Mouse (Mus musculus): ENCODE measurements around the gene Cbr3. TPM values are rescaled to one million over a fixed set of nuclear protein-coding genes. Genes with fewer than 3 reads are reported as not detected.

The Cbr3 gene
- polyA plus RNA-seq, 1 experiment: not detected

DNA sequence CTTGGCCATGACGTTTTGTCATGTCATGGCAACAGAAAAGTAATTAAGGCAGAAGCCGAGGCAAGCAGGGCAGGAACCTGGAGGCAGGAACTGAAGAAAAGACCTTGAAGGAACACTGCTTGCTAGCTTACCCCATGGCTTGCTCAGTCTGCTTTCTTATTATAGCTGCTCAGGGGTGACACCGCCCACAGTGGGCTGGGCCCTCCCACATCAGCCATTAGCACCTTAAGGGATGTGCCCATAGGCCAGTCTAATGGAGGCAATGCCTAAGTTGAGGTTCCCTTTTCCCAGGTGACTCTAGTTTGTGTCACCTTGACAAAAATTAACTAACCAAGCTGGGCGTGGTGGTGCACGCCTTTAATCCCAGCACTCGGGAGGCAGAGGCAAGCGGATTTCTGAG, 24.1 kb downstream of the Cbr3 start:
- no peak overlapping the region for H3K4me3 ChIP-seq (replicated peaks)
- no peaks in the 10 kb centered on the region for H3K27me3 ChIP-seq (ENCODE audit: control insufficient read depth)
- TF ChIP-seq TAL1 (IDR thresholded peaks at IDR 0.05; ENCODE audit: low read length) (no peak), GATA1 (IDR thresholded peaks at IDR 0.05; ENCODE audit: low read length) (no peak)
- no peaks in the 10 kb centered on the region for H3K36me3 ChIP-seq (ENCODE audit: control insufficient read depth)
- no peaks in the 10 kb centered on the region for H3K9me3 ChIP-seq (ENCODE audit: control insufficient read depth, low read length)
- H3K4me1 ChIP-seq (ENCODE audit: control insufficient read depth): peaks cover 16% of the 10 kb centered on the region

GRCm38 (mm10) chr16:93709217-93709616, 26.2 kb downstream of the Cbr3 start:
- Histone ChIP-seq H3K4me1 (ENCODE audit: control insufficient read depth) (peaks cover 37% of the 10 kb centered on the region), H3K27me3 (ENCODE audit: control insufficient read depth) (no peaks in the 10 kb centered on the region), H3K9me3 (ENCODE audit: control insufficient read depth, low read length) (no peaks in the 10 kb centered on the region), H3K36me3 (ENCODE audit: control insufficient read depth) (no peaks in the 10 kb centered on the region), H3K4me3 (replicated peaks) (no peak overlapping the region)
- TF ChIP-seq TAL1 (IDR thresholded peaks at IDR 0.05; ENCODE audit: low read length): no peak
- TF ChIP-seq GATA1 (IDR thresholded peaks at IDR 0.05; ENCODE audit: low read length): no peak

DNA sequence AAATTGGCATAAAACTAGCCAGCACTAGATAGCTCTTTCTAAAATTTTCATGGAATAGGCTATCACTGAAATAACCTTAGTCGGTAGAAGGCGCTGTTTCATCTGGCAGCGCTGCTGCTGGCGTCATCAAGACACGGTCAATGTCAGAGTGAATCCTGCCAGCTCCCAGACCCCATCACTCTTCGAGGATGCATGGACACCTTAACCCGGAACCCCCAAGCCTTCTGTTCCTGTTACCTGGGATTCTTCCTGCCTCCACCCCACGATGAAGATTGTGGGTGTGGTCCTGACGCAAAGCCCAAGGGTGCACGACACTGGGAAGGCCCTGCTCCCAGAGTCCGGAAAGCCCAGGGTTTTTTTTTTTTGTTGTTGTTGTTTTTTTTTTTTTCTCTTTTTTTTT, 27.9 kb downstream of the Cbr3 start:
- peaks cover 53% of the 10 kb centered on the region for H3K4me1 ChIP-seq (ENCODE audit: control insufficient read depth)
- H3K9me3 ChIP-seq (ENCODE audit: control insufficient read depth, low read length): no peaks in the 10 kb centered on the region
- peaks cover 8% of the 10 kb centered on the region for H3K36me3 ChIP-seq (ENCODE audit: control insufficient read depth)
- TF ChIP-seq TAL1 (IDR thresholded peaks at IDR 0.05; ENCODE audit: low read length) (no peak), GATA1 (IDR thresholded peaks at IDR 0.05; ENCODE audit: low read length) (no peak)
- H3K27me3 ChIP-seq (ENCODE audit: control insufficient read depth): no peaks in the 10 kb centered on the region
- H3K4me3 ChIP-seq (replicated peaks): peak overlapping the region; percentile 89

GRCm38 (mm10) chr16:93711411-93712188, 28.6 kb downstream of the Cbr3 start, which contains the start of gene Dop1b:
Gene Dop1b (plus strand): TSS chr16:93711904.
- Histone ChIP-seq H3K36me3 (ENCODE audit: control insufficient read depth) (peaks cover 15% of the 10 kb centered on the region), H3K4me3 (replicated peaks) (peak within 1 kb of the TSS; percentile 89), H3K9me3 (ENCODE audit: control insufficient read depth, low read length) (no peaks in the 10 kb centered on the region), H3K27me3 (ENCODE audit: control insufficient read depth) (no peaks in the 10 kb centered on the region), H3K4me1 (ENCODE audit: control insufficient read depth) (peaks cover 60% of the 10 kb centered on the region)
- TF ChIP-seq GATA1 (IDR thresholded peaks at IDR 0.05; ENCODE audit: low read length) (no peak), TAL1 (IDR thresholded peaks at IDR 0.05; ENCODE audit: low read length) (no peak)

- Histone ChIP-seq H3K4me1 (ENCODE audit: control insufficient read depth) (peaks cover 63% of the 10 kb centered on the region), H3K9me3 (ENCODE audit: control insufficient read depth, low read length) (no peaks in the 10 kb centered on the region), H3K27me3 (ENCODE audit: control insufficient read depth) (no peaks in the 10 kb centered on the region), H3K36me3 (ENCODE audit: control insufficient read depth) (peaks cover 21% of the 10 kb centered on the region), H3K4me3 (replicated peaks) (peak overlapping the region; percentile 89)
- TF ChIP-seq GATA1 (IDR thresholded peaks at IDR 0.05; ENCODE audit: low read length): no peak
- TF ChIP-seq TAL1 (IDR thresholded peaks at IDR 0.05; ENCODE audit: low read length): no peak
Measured at GRCm38 (mm10) chr16:93712189-93712885, 29.3 kb downstream of the Cbr3 start.

DNA sequence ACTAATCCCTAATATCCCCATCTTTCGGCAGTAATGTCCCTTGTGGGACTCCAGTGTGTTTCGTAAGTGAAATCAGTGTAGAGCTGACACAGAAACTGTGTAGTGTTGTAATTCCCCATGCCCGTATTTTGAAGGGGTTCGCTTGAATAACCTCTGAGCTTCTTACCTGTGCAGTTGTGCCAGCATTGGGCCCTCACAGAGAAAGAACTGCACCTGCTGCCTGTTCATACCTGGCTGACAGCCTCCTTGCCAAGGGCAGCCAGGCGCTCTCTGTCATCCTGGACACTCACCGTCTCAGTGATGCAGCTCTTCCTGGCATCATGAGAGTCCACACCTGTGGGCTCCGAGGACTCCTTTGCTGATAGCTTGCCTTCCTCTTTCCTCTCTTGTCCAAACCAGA, 30.0 kb downstream of the Cbr3 start:
- peaks cover 67% of the 10 kb centered on the region for H3K4me1 ChIP-seq (ENCODE audit: control insufficient read depth)
- no peaks in the 10 kb centered on the region for H3K9me3 ChIP-seq (ENCODE audit: control insufficient read depth, low read length)
- peaks cover 27% of the 10 kb centered on the region for H3K36me3 ChIP-seq (ENCODE audit: control insufficient read depth)
- no peaks in the 10 kb centered on the region for H3K27me3 ChIP-seq (ENCODE audit: control insufficient read depth)
- TF ChIP-seq TAL1 (IDR thresholded peaks at IDR 0.05; ENCODE audit: low read length): no peak
- peak overlapping the region; percentile 89 for H3K4me3 ChIP-seq (replicated peaks)

DNA sequence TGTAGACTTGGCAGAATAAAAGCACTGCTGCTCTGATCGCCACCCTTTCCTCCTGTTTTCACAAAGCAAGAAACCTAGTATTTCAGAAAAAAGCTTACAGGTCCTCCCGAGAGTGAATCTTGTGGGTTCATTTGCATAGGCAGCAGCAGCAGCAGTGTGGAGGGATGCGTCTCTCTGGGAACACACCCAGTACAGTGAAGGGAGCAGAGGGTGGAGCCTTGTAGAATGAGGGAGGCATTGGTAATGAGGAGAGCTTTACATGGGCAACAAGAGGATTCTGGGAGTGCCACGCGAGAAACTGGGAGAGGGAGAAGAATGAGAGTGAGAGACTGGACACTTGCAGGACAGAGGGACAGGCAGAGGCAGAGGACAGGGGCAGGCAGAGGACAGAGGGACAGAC, 31.4 kb downstream of the Cbr3 start:
- Histone ChIP-seq H3K4me1 (ENCODE audit: control insufficient read depth) (peaks cover 67% of the 10 kb centered on the region), H3K9me3 (ENCODE audit: control insufficient read depth, low read length) (no peaks in the 10 kb centered on the region), H3K36me3 (ENCODE audit: control insufficient read depth) (peaks cover 34% of the 10 kb centered on the region), H3K27me3 (ENCODE audit: control insufficient read depth) (no peaks in the 10 kb centered on the region), H3K4me3 (replicated peaks) (peak overlapping the region; percentile 7)
- no peak for TF ChIP-seq GATA1 (IDR thresholded peaks at IDR 0.05; ENCODE audit: low read length)
- TF ChIP-seq TAL1 (IDR thresholded peaks at IDR 0.05; ENCODE audit: low read length): no peak

- H3K9me3 ChIP-seq (ENCODE audit: control insufficient read depth, low read length): no peaks in the 10 kb centered on the region
- no peaks in the 10 kb centered on the region for H3K27me3 ChIP-seq (ENCODE audit: control insufficient read depth)
- TF ChIP-seq GATA1 (IDR thresholded peaks at IDR 0.05; ENCODE audit: low read length) (no peak), TAL1 (IDR thresholded peaks at IDR 0.05; ENCODE audit: low read length) (no peak)
- peaks cover 65% of the 10 kb centered on the region for H3K4me1 ChIP-seq (ENCODE audit: control insufficient read depth)
- peak overlapping the region; percentile 40 for H3K4me3 ChIP-seq (replicated peaks)
- H3K36me3 ChIP-seq (ENCODE audit: control insufficient read depth): peaks cover 44% of the 10 kb centered on the region
Measured at GRCm38 (mm10) chr16:93715826-93716225, 32.8 kb downstream of the Cbr3 start.

DNA sequence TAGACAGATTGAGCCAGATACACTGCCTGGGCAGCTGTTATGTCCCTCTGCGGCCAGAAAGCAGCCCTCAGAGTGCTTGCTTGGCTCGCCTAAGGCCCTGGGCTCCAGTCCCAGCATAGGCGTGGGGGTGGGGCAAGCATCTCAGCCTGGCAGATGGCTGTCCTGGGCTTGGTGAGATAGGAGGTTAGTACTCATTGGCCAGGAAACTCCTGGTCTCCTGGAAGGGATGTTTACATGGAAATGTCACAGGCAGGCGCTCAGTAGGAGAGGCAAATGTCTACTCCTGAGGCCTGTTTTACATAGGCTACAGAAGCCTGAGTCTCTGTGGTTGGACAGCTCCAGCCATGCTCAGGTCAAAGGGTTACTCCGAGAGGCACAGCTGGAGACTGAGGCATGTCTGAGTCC, 34.3 kb downstream of the Cbr3 start:
- TF ChIP-seq TAL1 (IDR thresholded peaks at IDR 0.05; ENCODE audit: low read length): peak; percentile 42; the same call in 1 of the 3 replicates
- TF ChIP-seq GATA1 (IDR thresholded peaks at IDR 0.05; ENCODE audit: low read length): no peak
- H3K4me3 ChIP-seq (replicated peaks): no peak overlapping the region
- peaks cover 52% of the 10 kb centered on the region for H3K4me1 ChIP-seq (ENCODE audit: control insufficient read depth)

More for the DNA sequence above, 34.3 kb downstream of the Cbr3 start:
- Histone ChIP-seq H3K27me3 (ENCODE audit: control insufficient read depth) (no peaks in the 10 kb centered on the region), H3K9me3 (ENCODE audit: control insufficient read depth, low read length) (no peaks in the 10 kb centered on the region), H3K36me3 (ENCODE audit: control insufficient read depth) (peaks cover 54% of the 10 kb centered on the region)
